Mouse (Mus musculus) gastrocnemius, postnatal 25 days (tissue): Measurements from ENCODE around the gene Olfr884. TPM values are rescaled to one million over a fixed set of nuclear protein-coding genes. Genes with fewer than 3 reads are reported as not detected.

Experiments used
- DNase-seq: peaks from one replicate; pipeline ENCODE4 v3.0.0; 2022
- long read RNA-seq, 2 experiments: library from polyadenylated mRNA; stranded (forward); transcript quantifications; one replicate each; pipeline ENCODE4 v2.0.0; 2021
- total RNA-seq, 2 experiments: library from RNA; stranded (reverse); gene quantifications; 1 replicate in 1 of 2; 2 replicates in 1 of 2; pipeline ENCODE4 v1.2.3; 2021

The Olfr884 gene
- total RNA-seq, result not detected
- long read RNA-seq, experiment 1, result 0 reads
- long read RNA-seq, experiment 2, result 0 reads

DNA sequence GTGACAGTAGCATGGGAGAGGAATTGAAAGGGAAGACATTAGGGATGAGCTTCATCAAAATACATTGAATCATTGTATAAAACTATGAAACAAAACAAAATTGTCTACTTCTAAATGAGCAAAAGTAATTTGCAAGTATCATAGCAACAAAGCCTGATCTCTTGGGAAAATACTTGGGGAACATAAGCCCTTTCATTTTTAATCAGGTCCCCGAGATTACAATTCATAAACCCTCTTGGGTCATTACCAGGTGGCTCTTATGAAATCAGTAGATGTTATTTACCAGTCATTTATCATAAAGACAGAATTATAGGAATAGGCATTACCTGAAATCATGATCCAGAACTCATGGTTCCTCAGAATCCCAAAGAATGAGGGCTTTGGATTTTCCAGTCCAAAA, at the start of gene Olfr884:
Olfr884 (plus strand) TSS at position 301 of the 400 bp plus-strand sequence.
- DNase-seq, result no peak

DNA sequence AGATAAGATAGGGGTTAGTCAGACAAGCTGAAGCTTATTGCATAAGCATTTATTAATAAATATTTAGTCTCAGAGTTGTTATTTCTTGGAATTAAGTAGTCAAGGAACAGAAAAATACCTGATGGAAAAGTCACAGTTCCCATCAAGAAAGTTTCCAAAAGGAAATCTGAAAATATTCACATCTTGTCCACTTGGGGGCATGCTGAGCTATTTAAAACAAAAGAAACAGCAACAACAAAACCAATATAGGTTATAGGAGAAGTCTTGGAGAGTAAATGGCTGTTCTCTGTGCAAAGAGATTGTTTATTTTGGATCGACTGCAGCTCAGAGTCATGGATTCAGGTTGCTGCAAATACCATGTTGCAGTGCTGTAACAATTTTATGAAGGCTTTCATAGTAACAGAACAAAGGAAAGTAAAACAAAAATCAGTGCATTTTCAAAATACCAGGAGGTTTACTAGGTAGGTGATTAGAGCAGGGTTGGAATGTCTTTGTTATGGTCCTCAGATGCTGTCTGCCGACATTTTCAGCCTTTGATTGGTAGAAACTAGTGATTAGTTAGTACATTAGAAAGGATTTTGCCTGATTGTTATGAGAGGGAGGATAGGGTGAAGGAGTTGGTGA, 47.7 kb upstream of the Olfr884 start:
- DNase-seq, result no peak

GRCm38 (mm10) chr9:38000021-38000420, 46.3 kb upstream of the Olfr884 start:
- DNase-seq, result no peak

DNA sequence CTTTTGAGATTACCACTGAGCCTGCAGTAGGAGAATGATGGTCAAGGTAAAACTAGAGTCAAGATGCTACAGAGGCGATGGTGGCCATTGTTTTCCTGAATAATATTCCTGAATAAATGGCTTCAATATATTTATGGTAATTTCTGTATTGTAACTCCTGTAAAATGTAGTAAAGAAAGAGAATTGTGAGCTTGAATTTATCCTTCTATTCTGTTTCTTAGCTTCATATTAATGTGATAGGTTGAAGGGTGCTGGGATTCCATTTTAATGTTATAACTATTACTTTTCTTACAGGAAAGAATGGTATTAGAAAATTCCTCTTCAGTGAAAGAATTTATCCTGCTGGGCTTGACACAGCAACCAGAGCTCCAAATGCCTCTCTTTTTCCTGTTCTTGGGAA, 20.8 kb upstream of the Olfr884 start, which contains the start of gene Olfr883:
Olfr883 (plus strand) TSS at position 301 of the 400 bp plus-strand sequence.
- no peak for DNase-seq

- DNase-seq, result no peak
Measured at GRCm38 (mm10) chr9:38061022-38061421, 14.7 kb downstream of the Olfr884 start, which contains the start of gene Olfr885. Olfr885 (plus strand) TSS chr9:38061322.

GRCm38 (mm10) chr9:38083772-38084171, 37.4 kb downstream of the Olfr884 start, which contains the start of gene Olfr887:
Olfr887 (plus strand) TSS chr9:38084072.
- no peak for DNase-seq

Other genes with a start within 250 kb of the Olfr884 start
- not detected for gene Olfr876, start 243.5 kb upstream of the Olfr884 start, total RNA-seq
- not detected for gene Olfr877, start 192.3 kb upstream of the Olfr884 start, total RNA-seq
- gene Olfr145, start 149.8 kb upstream of the Olfr884 start, total RNA-seq, result not detected
- not detected for gene Olfr878, start 128.7 kb upstream of the Olfr884 start, total RNA-seq
- gene Olfr881, start 54.7 kb upstream of the Olfr884 start, total RNA-seq, result not detected
- not detected for gene Olfr883, start 20.7 kb upstream of the Olfr884 start, total RNA-seq
- gene Olfr885, start 14.8 kb downstream of the Olfr884 start, total RNA-seq, result not detected
- not detected for gene Olfr887, start 37.5 kb downstream of the Olfr884 start, total RNA-seq
- gene Olfr888, start 61.6 kb downstream of the Olfr884 start, total RNA-seq, result not detected
- not detected for gene Olfr889, start 68.6 kb downstream of the Olfr884 start, total RNA-seq
- gene Olfr890, start 96.0 kb downstream of the Olfr884 start, total RNA-seq, result not detected
- not detected for gene Olfr891, start 134.3 kb downstream of the Olfr884 start, total RNA-seq
- gene Olfr893, start 161.8 kb downstream of the Olfr884 start, total RNA-seq, result not detected
- gene Olfr894, start 171.5 kb downstream of the Olfr884 start, total RNA-seq, result not detected
- gene Olfr143, start 206.2 kb downstream of the Olfr884 start, total RNA-seq, result not detected
- gene Olfr895, start 221.3 kb downstream of the Olfr884 start, total RNA-seq, result not detected
- gene Olfr896-ps1, start 244.6 kb downstream of the Olfr884 start, total RNA-seq, result not detected